Mouse (Mus musculus) kidney, postnatal 0 days (tissue): ENCODE results near the gene Adk. TPM values are rescaled to one million over a fixed set of nuclear protein-coding genes. Genes with fewer than 3 reads are reported as not detected.

Source experiments
- ATAC-seq: fragments of 200-750 bp; cut with Nextera tagmentation; replicated peaks from 2 replicates; pipeline ENCODE4 v1.8.0; 2017; ENCODE audit warnings: low read depth, moderate number of reproducible peaks, moderate TSS enrichment, moderate library complexity; ENCODE audit not compliant: low FRiP score
- DNase-seq: peaks from one replicate; pipeline ENCODE4 v3.0.0-alpha.2; 2016; ENCODE audit warnings: low spot score
- H3K27ac ChIP-seq: fragments of 300-500 bp; sonication (generic); 2 replicates; pipeline ENCODE4 v1.5.1; 2014; ENCODE audit warnings: mild to moderate bottlenecking
- H3K27me3 ChIP-seq: fragments of 300-500 bp; sonication (generic); 2 replicates; pipeline ENCODE4 v1.6.1; 2014; ENCODE audit warnings: low read length, mixed read lengths; ENCODE audit not compliant: insufficient read depth
- H3K36me3 ChIP-seq: fragments of 300-500 bp; sonication (generic); 2 replicates; pipeline ENCODE4 v1.6.1; 2014; ENCODE audit warnings: low read length, mixed read lengths; ENCODE audit not compliant: insufficient read depth
- H3K4me1 ChIP-seq: fragments of 300-500 bp; sonication (generic); replicated peaks from 2 replicates; pipeline ENCODE4 v1.6.1; 2014; ENCODE audit warnings: antibody characterized with exemption, low read length, mixed read lengths; ENCODE audit not compliant: insufficient read depth
- H3K4me2 ChIP-seq: fragments of 300-500 bp; sonication (generic); 2 replicates; pipeline ENCODE4 v1.6.1; 2014; ENCODE audit warnings: mild to moderate bottlenecking, low read length, moderate library complexity, mixed read lengths
- H3K4me3 ChIP-seq: fragments of 300-500 bp; sonication (generic); replicated peaks from 2 replicates; pipeline ENCODE4 v1.5.1; 2014; ENCODE audit warnings: low read depth, low read length
- H3K9ac ChIP-seq: fragments of 300-500 bp; sonication (generic); 2 replicates; pipeline ENCODE4 v1.6.1; 2014; ENCODE audit warnings: low read depth, low read length
- H3K9me3 ChIP-seq: fragments of 300-500 bp; sonication (generic); replicated peaks from 2 replicates; pipeline ENCODE4 v1.6.1; 2016; ENCODE audit warnings: low read length, inconsistent platforms, mixed read lengths
- CTCF ChIP-seq: IDR thresholded peaks from 2 replicates; pipeline ENCODE4 v1.5.1; 2016; ENCODE audit warnings: antibody characterized with exemption, low read depth, mild to moderate bottlenecking, moderate library complexity
- whole genome bisulfite sequencing: fragments of 180-500 bp; shearing (Covaris S2); extraction: QIAGEN DNeasy Blood & Tissue Kit; methylation state at CpG from one replicate; pipeline ENCODE4 v1.1.7; 2014; 5-methylcytosine and 5-hydroxymethylcytosine counted together
- polyA plus RNA-seq: library from polyadenylated mRNA; unstranded; fragments of >200 nt; fragmentation: Nextera tagmentation; extraction: Ambion mirVana; gene quantifications from 2 replicates; pipeline ENCODE4 v1.2.1, GENCODE M21; 2015

Adk gene
- polyA plus RNA-seq, 1 experiment from 2014 or later = 193 TPM

DNA sequence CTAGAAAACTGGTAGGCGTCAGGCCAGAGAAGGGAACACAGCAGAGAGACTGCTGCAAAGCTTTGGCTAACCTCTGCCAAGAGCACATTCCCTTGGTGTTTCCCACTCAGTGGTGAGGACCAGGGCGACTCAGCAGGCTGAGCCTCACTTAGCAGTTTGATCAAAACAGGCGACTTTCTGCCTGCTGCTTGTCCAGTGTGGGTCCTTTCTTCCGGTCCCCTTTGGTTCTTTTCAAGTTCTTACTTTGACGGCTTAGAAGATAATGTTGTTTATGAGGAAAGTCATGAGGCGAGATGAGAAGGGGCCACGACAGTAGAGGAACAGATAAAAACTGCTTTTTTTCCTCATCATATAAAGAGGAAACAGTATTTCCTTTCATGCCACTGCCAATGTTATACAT, 49.2 kb downstream of the Adk start:
- WGBS = 51% methylated on average over 7 of the region's 7 CpGs
- H3K9ac ChIP-seq = no peak overlapping the region
- no peaks in the 10 kb centered on the region for H3K36me3 ChIP-seq
- H3K4me3 ChIP-seq = no peak overlapping the region
- H3K4me2 ChIP-seq = no peak overlapping the region
- no peak for ATAC-seq
- H3K9me3 ChIP-seq = no peaks in the 10 kb centered on the region
- peak overlapping the region; percentile 62; the same call in 1 of the 2 replicates for H3K27ac ChIP-seq
- no peaks in the 10 kb centered on the region for H3K27me3 ChIP-seq
- no peaks in the 10 kb centered on the region for H3K4me1 ChIP-seq
- TF ChIP-seq CTCF = no peak
- DNase-seq = peak; percentile 21

DNA sequence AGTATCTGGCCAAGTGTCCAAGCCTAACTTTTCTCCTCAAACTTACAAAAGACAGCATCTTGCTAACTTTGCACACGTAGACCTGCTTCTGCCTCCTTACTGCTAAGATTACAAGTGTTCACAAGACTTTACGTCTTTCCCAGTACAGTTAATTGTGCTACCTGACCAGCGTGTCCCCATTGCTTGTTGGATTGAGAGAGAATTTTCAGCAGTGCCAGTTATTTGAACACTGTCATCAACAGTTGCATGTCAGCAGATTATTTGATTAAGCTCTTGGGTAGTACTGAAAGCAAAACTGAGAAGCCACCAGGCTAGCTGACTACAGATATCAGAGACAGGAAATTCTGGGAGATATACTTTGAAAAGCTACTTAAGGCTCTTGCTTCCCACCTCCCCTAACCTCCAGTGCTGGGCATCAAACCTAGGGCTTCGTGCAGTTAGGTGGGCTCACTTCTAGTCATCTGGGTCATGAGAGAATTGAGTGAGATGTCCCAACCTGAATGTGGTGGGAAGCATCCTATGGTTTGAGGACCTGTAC, 50.4 kb downstream of the Adk start:
- DNase-seq (no peak), ATAC-seq (no peak)
- WGBS = 93% methylated on average over 4 of the region's 4 CpGs
- Histone ChIP-seq H3K9ac (no peak overlapping the region), H3K36me3 (no peaks in the 10 kb centered on the region), H3K27ac (no peak overlapping the region), H3K4me2 (no peak overlapping the region), H3K27me3 (no peaks in the 10 kb centered on the region), H3K9me3 (no peaks in the 10 kb centered on the region), H3K4me3 (no peak overlapping the region), H3K4me1 (no peaks in the 10 kb centered on the region)
- TF ChIP-seq CTCF = no peak

- Histone ChIP-seq H3K27ac (no peak overlapping the region), H3K27me3 (no peaks in the 10 kb centered on the region), H3K9ac (no peak overlapping the region), H3K4me2 (no peak overlapping the region), H3K4me3 (no peak overlapping the region), H3K36me3 (no peaks in the 10 kb centered on the region), H3K9me3 (no peaks in the 10 kb centered on the region), H3K4me1 (no peaks in the 10 kb centered on the region)
- no peak for ATAC-seq
- TF ChIP-seq CTCF = no peak
- DNase-seq = no peak
Measured at GRCm38 (mm10) chr14:21105049-21105448, 52.7 kb downstream of the Adk start.

DNA sequence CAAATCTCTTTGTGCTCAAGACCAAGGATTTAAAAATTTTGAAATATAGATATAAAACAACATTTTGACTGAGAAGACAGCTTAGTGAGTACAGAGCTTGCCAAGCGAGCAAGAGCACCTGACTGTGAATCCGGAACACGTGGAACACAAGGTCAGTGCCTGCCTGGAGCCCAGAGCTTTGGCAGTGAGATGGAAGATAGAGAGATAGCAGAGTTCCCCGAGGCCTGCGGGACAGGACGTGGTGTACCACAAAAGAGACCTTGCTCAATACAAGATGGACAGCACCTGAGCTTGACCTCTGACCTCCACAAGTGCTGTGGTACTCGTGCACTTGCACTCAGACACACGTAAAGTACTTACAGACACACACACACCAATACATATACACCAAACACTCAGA, 54.2 kb downstream of the Adk start:
- WGBS = 78% methylated on average over 8 of the region's 8 CpGs
- Histone ChIP-seq H3K4me1 (no peaks in the 10 kb centered on the region), H3K27me3 (no peaks in the 10 kb centered on the region), H3K27ac (no peak overlapping the region), H3K4me2 (no peak overlapping the region), H3K4me3 (no peak overlapping the region), H3K9me3 (no peaks in the 10 kb centered on the region), H3K36me3 (no peaks in the 10 kb centered on the region), H3K9ac (no peak overlapping the region)
- DNase-seq = no peak
- ATAC-seq = no peak
- TF ChIP-seq CTCF = no peak

- no peak for TF ChIP-seq CTCF
- Histone ChIP-seq H3K4me2 (no peak overlapping the region), H3K4me1 (no peaks in the 10 kb centered on the region), H3K27ac (no peak overlapping the region; the same call in 1 of the 2 replicates), H3K9me3 (no peaks in the 10 kb centered on the region), H3K9ac (no peak overlapping the region), H3K4me3 (no peak overlapping the region), H3K36me3 (no peaks in the 10 kb centered on the region), H3K27me3 (no peaks in the 10 kb centered on the region)
- no peak for DNase-seq
- no peak for ATAC-seq
- 57% methylated on average over 3 of the region's 3 CpGs for WGBS
Measured at GRCm38 (mm10) chr14:21107551-21107950, 55.2 kb downstream of the Adk start.

- Histone ChIP-seq H3K27me3 (no peaks in the 10 kb centered on the region), H3K36me3 (no peaks in the 10 kb centered on the region), H3K4me3 (no peak overlapping the region), H3K9me3 (no peaks in the 10 kb centered on the region), H3K27ac (no peak overlapping the region), H3K4me2 (no peak overlapping the region), H3K9ac (no peak overlapping the region), H3K4me1 (no peaks in the 10 kb centered on the region)
- TF ChIP-seq CTCF = peak; percentile 57
- 68% methylated on average over 4 of the region's 4 CpGs for WGBS
- ATAC-seq (no peak), DNase-seq (peak; percentile 66)
Measured at GRCm38 (mm10) chr14:21110492-21110891, 58.1 kb downstream of the Adk start.

DNA sequence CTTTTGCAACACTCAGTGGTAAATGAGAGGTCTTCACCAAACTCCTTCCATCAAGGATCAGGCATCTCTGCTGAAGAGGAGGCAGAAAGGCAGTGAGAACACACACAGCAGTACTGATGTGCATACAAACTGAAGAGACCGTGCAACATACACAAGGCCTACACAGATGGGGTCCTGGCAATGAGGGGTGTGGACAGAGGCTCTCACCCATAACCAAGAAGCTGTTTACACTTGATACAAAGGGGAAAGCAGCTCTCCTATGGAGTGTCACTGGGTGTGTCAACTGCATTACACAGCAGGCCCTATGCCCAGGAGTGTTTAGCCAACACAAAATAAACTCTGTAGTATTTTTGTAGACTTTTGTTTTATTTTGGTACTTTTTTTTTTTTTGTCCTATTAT, 59.1 kb downstream of the Adk start:
- no peak overlapping the region for H3K4me3 ChIP-seq
- H3K27ac ChIP-seq = no peak overlapping the region
- DNase-seq (no peak), ATAC-seq (no peak)
- no peaks in the 10 kb centered on the region for H3K9me3 ChIP-seq
- H3K9ac ChIP-seq = no peak overlapping the region
- no peaks in the 10 kb centered on the region for H3K27me3 ChIP-seq
- H3K4me2 ChIP-seq = no peak overlapping the region
- no peak for TF ChIP-seq CTCF
- no peaks in the 10 kb centered on the region for H3K4me1 ChIP-seq
- H3K36me3 ChIP-seq = no peaks in the 10 kb centered on the region
- WGBS = 83% methylated on average over 1 of the region's 1 CpGs
